Mouse (Mus musculus) brain, embryonic 14.5 days (tissue): ENCODE measurements around the gene Tcf12.

Experiments used
- CTCF ChIP-seq: fragments of 200-500 bp; IDR thresholded peaks from 2 replicates; pipeline ENCODE4 v1.5.1; 2012; ENCODE audit warnings: inconsistent platforms, mild to moderate bottlenecking, moderate library complexity, borderline replicate concordance; ENCODE audit not compliant: insufficient read depth, insufficient read length; ENCODE audit errors: extremely low read depth
- POLR2A ChIP-seq: fragments of 200-500 bp; IDR thresholded peaks from 2 replicates; pipeline ENCODE4 v1.6.1; 2012; ENCODE audit warnings: mild to moderate bottlenecking, inconsistent platforms, borderline replicate concordance; ENCODE audit not compliant: poor library complexity, insufficient read depth, insufficient read length, severe bottlenecking; ENCODE audit errors: extremely low read depth

DNA sequence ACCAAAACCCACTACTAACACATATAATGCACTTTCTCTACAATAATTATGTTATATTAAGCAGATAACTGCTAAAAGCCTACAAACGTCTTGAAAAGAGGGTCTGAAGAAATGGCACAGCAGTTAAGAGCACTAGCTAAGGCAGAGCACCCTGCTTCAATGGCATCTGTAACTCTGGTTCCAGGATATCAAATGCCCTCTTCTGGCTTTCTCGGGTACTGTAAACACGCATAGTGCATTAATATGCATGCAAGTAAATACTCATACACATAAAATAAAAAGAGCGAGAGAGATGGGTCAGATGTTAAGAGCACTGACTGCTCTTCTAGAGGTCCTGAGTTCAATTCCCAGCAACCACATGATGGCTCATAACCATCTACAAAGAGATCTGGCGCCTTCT lies 17.0 kb downstream of the Tcf12 start:
- TF ChIP-seq POLR2A (no peak), CTCF (peak; percentile 37; the same call in 1 of the 2 replicates)
